Mouse (Mus musculus) MEL (cell line): ENCODE data around the gene Wdr18. TPM values are rescaled to one million over a fixed set of nuclear protein-coding genes. Genes with fewer than 3 reads are reported as not detected.
A peak's percentile ranks its signal among the peaks of the same experiment; 100 is the strongest.

Experiments used
- DNase-seq: peaks from one replicate; pipeline ENCODE4 v3.0.0; 2011; ENCODE audit warnings: low read depth, low spot score
- H3K27ac ChIP-seq: 2 replicates; pipeline ENCODE4 v1.5.1; 2012; ENCODE audit warnings: low read depth, mild to moderate bottlenecking, control low read depth, low read length, moderate library complexity; ENCODE audit not compliant: control insufficient read depth
- H3K27me3 ChIP-seq, 2 experiments: fragments of 150-350 bp in 1 of 2; sonication (generic) in 1 of 2; 2 replicates each; pipeline ENCODE4 v1.6.1; 2012; ENCODE audit warnings: low read length in 2 of 2, mild to moderate bottlenecking in 2 of 2, improper control_type of control experiment in 1 of 2, moderate library complexity in 1 of 2; ENCODE audit not compliant: insufficient read depth in 2 of 2, control insufficient read depth in 1 of 2
- H3K36me3 ChIP-seq, 2 experiments: 2 replicates each; pipeline ENCODE4 v1.6.1; 2012 to 2014; ENCODE audit warnings: low read length in 2 of 2, improper control_type of control experiment in 1 of 2, inconsistent platforms in 1 of 2, mild to moderate bottlenecking in 1 of 2; ENCODE audit not compliant: insufficient read depth in 2 of 2, control insufficient read depth in 1 of 2
- H3K4me1 ChIP-seq, 2 experiments: fragments of 150-350 bp in 1 of 2; sonication (generic) in 1 of 2; 2 replicates each; pipeline ENCODE4 v1.6.1; 2012; ENCODE audit warnings: low read length in 2 of 2, improper control_type of control experiment in 1 of 2, mild to moderate bottlenecking in 1 of 2; ENCODE audit not compliant: insufficient read depth in 2 of 2, control insufficient read depth in 1 of 2
- H3K4me3 ChIP-seq, 2 experiments: fragments of 150-350 bp in 1 of 2; sonication (generic) in 1 of 2; 2 replicates each; pipeline ENCODE4 v1.5.1; 2012; ENCODE audit warnings: low read depth in 2 of 2, low read length in 2 of 2, mild to moderate bottlenecking in 2 of 2, moderate library complexity in 2 of 2, control low read depth in 1 of 2, improper control_type of control experiment in 1 of 2; ENCODE audit not compliant: control insufficient read depth in 1 of 2, insufficient read depth in 1 of 2
- H3K79me2 ChIP-seq: 2 replicates; pipeline ENCODE4 v1.6.1; 2012; ENCODE audit warnings: mild to moderate bottlenecking, low read length, moderate library complexity; ENCODE audit not compliant: control insufficient read depth, poor library complexity, insufficient read depth
- H3K9ac ChIP-seq: 2 replicates; pipeline ENCODE4 v1.6.1; 2012; ENCODE audit warnings: low read depth, mild to moderate bottlenecking, control low read depth, low read length, moderate library complexity; ENCODE audit not compliant: control insufficient read depth, poor library complexity, severe bottlenecking
- H3K9me3 ChIP-seq: fragments of 150-350 bp; sonication (generic); replicated peaks from 2 replicates; pipeline ENCODE4 v1.6.1; 2012; ENCODE audit warnings: mild to moderate bottlenecking, low read length, improper control_type of control experiment, moderate library complexity; ENCODE audit not compliant: insufficient read depth
- BHLHE40 ChIP-seq: IDR thresholded peaks from 2 replicates; pipeline ENCODE4 v1.6.1; 2012; ENCODE audit warnings: low read depth, mild to moderate bottlenecking, inconsistent platforms, low read length, improper control_type of control experiment, borderline replicate concordance
- CHD1 ChIP-seq: IDR thresholded peaks from 2 replicates; pipeline ENCODE4 v1.6.1; 2012; ENCODE audit warnings: low read depth, mild to moderate bottlenecking, inconsistent platforms, low read length, improper control_type of control experiment
- CHD2 ChIP-seq: IDR thresholded peaks from 2 replicates; pipeline ENCODE4 v1.6.1; 2011; ENCODE audit warnings: low read length, improper control_type of control experiment
- CTCF ChIP-seq, 3 experiments: IDR thresholded peaks in 2 of 3; conservative IDR thresholded peaks in 1 of 3; 2 replicates each; pipeline ENCODE4 v1.5.1; 2011 to 2012; ENCODE audit warnings: low read length in 3 of 3, low read depth in 2 of 3, mild to moderate bottlenecking in 2 of 3, improper control_type of control experiment in 1 of 3, inconsistent platforms in 1 of 3, mixed read lengths in 1 of 3, moderate library complexity in 1 of 3; ENCODE audit not compliant: control insufficient read depth in 1 of 3, insufficient read depth in 1 of 3, poor library complexity in 1 of 3, severe bottlenecking in 1 of 3
- E2F4 ChIP-seq: IDR thresholded peaks from 2 replicates; pipeline ENCODE4 v1.6.1; 2011; ENCODE audit warnings: low read depth, low read length, improper control_type of control experiment, borderline replicate concordance
- ELF1 ChIP-seq: IDR thresholded peaks from 2 replicates; pipeline ENCODE4 v1.6.1; 2014; ENCODE audit warnings: low read depth, mild to moderate bottlenecking, inconsistent platforms, low read length, improper control_type of control experiment, moderate library complexity
- EP300 ChIP-seq, 2 experiments: IDR thresholded peaks; 2 replicates each; pipeline ENCODE4 v1.6.1; 2011; ENCODE audit warnings: improper control_type of control experiment in 2 of 2, low read length in 2 of 2, low read depth in 1 of 2, mild to moderate bottlenecking in 1 of 2
- ETS1 ChIP-seq: IDR thresholded peaks from 2 replicates; pipeline ENCODE4 v1.6.1; 2012; ENCODE audit warnings: low read depth, mild to moderate bottlenecking, inconsistent platforms, low read length, improper control_type of control experiment, moderate library complexity
- GATA1 ChIP-seq: IDR thresholded peaks from 2 replicates; pipeline ENCODE4 v1.6.1; 2011; ENCODE audit warnings: low read depth, low read length, improper control_type of control experiment
- HCFC1 ChIP-seq: IDR thresholded peaks from 2 replicates; pipeline ENCODE4 v1.6.1; 2012; ENCODE audit warnings: low read depth, mild to moderate bottlenecking, inconsistent platforms, low read length, improper control_type of control experiment, moderate library complexity
- JUND ChIP-seq: IDR thresholded peaks from 2 replicates; pipeline ENCODE4 v1.6.1; 2011; ENCODE audit warnings: low read depth, mild to moderate bottlenecking, improper control_type of control experiment, low read length
- KAT2A ChIP-seq: conservative IDR thresholded peaks from 2 replicates; pipeline ENCODE4 v1.6.1; 2012; ENCODE audit warnings: low read depth, low read length, improper control_type of control experiment, inconsistent platforms
- MAFK ChIP-seq: IDR thresholded peaks from 2 replicates; pipeline ENCODE4 v1.6.1; 2011; ENCODE audit warnings: low read depth, mild to moderate bottlenecking, low read length, improper control_type of control experiment, borderline replicate concordance
- MAX ChIP-seq: IDR thresholded peaks from 2 replicates; pipeline ENCODE4 v1.6.1; 2011; ENCODE audit warnings: low read length, improper control_type of control experiment
- MAZ ChIP-seq: IDR thresholded peaks from 2 replicates; pipeline ENCODE4 v1.6.1; 2012; ENCODE audit warnings: low read depth, mild to moderate bottlenecking, inconsistent platforms, low read length, improper control_type of control experiment
- MXI1 ChIP-seq: IDR thresholded peaks from 2 replicates; pipeline ENCODE4 v1.6.1; 2011; ENCODE audit warnings: mild to moderate bottlenecking, low read depth, low read length, improper control_type of control experiment
- MYC ChIP-seq: IDR thresholded peaks from 2 replicates; pipeline ENCODE4 v1.6.1; 2011; ENCODE audit warnings: low read depth, mild to moderate bottlenecking, low read length, improper control_type of control experiment, moderate library complexity
- NELFE ChIP-seq: IDR thresholded peaks from 2 replicates; pipeline ENCODE4 v1.6.1; 2011; ENCODE audit warnings: low read depth, low read length, improper control_type of control experiment
- NRF1 ChIP-seq: IDR thresholded peaks from 2 replicates; pipeline ENCODE4 v1.6.1; 2014; ENCODE audit warnings: low read depth, mild to moderate bottlenecking, inconsistent platforms, low read length, improper control_type of control experiment, moderate library complexity; ENCODE audit not compliant: poor library complexity, insufficient read depth, severe bottlenecking
- POLR2AphosphoS2 ChIP-seq: IDR thresholded peaks from 2 replicates; pipeline ENCODE4 v1.6.1; 2011; ENCODE audit warnings: low read length, improper control_type of control experiment
- RAD21 ChIP-seq: IDR thresholded peaks from 2 replicates; pipeline ENCODE4 v1.6.1; 2011; ENCODE audit warnings: mild to moderate bottlenecking, low read depth, low read length, improper control_type of control experiment
- RCOR1 ChIP-seq: IDR thresholded peaks from 2 replicates; pipeline ENCODE4 v1.6.1; 2012; ENCODE audit warnings: low read depth, mild to moderate bottlenecking, inconsistent platforms, low read length, improper control_type of control experiment
- SIN3A ChIP-seq: IDR thresholded peaks from 2 replicates; pipeline ENCODE4 v1.6.1; 2012; ENCODE audit warnings: low read length, improper control_type of control experiment, inconsistent platforms
- SMC3 ChIP-seq: IDR thresholded peaks from 2 replicates; pipeline ENCODE4 v1.6.1; 2011; ENCODE audit warnings: low read depth, low read length, improper control_type of control experiment
- TAL1 ChIP-seq: IDR thresholded peaks from 2 replicates; pipeline ENCODE4 v1.6.1; 2012; ENCODE audit warnings: mild to moderate bottlenecking, inconsistent platforms, low read length, moderate library complexity, mixed read lengths
- TBP ChIP-seq: IDR thresholded peaks from 2 replicates; pipeline ENCODE4 v1.8.0; 2011; ENCODE audit warnings: low read depth, low read length, improper control_type of control experiment
- TCF12 ChIP-seq: IDR thresholded peaks from 2 replicates; pipeline ENCODE4 v1.6.1; 2014; ENCODE audit warnings: low read depth, mild to moderate bottlenecking, inconsistent platforms, low read length, improper control_type of control experiment, moderate library complexity
- UBTF ChIP-seq: IDR thresholded peaks from 2 replicates; pipeline ENCODE4 v1.6.1; 2012; ENCODE audit warnings: low read depth, mild to moderate bottlenecking, inconsistent platforms, low read length, improper control_type of control experiment, moderate library complexity, borderline replicate concordance; ENCODE audit not compliant: insufficient read depth
- USF1 ChIP-seq: IDR thresholded peaks from 2 replicates; pipeline ENCODE4 v1.6.1; 2014; ENCODE audit warnings: low read depth, mild to moderate bottlenecking, inconsistent platforms, low read length, improper control_type of control experiment, moderate library complexity
- ZC3H11A ChIP-seq: IDR thresholded peaks from 2 replicates; pipeline ENCODE4 v1.6.1; 2012; ENCODE audit warnings: low read depth, mild to moderate bottlenecking, inconsistent platforms, low read length, improper control_type of control experiment
- ZNF384 ChIP-seq: IDR thresholded peaks from 2 replicates; pipeline ENCODE4 v1.6.1; 2012; ENCODE audit warnings: low read depth, mild to moderate bottlenecking, inconsistent platforms, low read length, improper control_type of control experiment
- polyA plus RNA-seq, 2 experiments: library from polyadenylated mRNA; stranded (reverse) in 1 of 2; unstranded in 1 of 2; fragments of >175 nt in 1 of 2; fragments of >200 nt in 1 of 2; gene quantifications; 2 replicates each; pipeline versions ENCODE4 v1.2.1 to v1.2.4; 2012; ENCODE audit warnings: low replicate concordance in 2 of 2, low read depth in 1 of 2; ENCODE audit not compliant: insufficient read length in 2 of 2, insufficient read depth in 1 of 2, missing spikeins in 1 of 2
- total RNA-seq: library from RNA; depleted of rRNA; stranded (reverse); fragments of 300-350 nt; gene quantifications from 2 replicates; pipeline ENCODE4 v1.2.3, GENCODE M21; 2012

Wdr18 gene
- total and polyA plus RNA-seq, 3 experiments: 89.5 to 107 TPM; not detected in 1

GRCm38 (mm10) chr10:79986232-79986878, 26.4 kb downstream of the Wdr18 start:
- peak overlapping the region; percentile 88 for H3K27ac ChIP-seq
- H3K9ac ChIP-seq: peak overlapping the region; percentile 79
- DNase-seq: peak; percentile 63
- H3K79me2 ChIP-seq: peaks cover 21% of the 10 kb centered on the region
- no peaks in the 10 kb centered on the region for H3K9me3 ChIP-seq
- H3K4me1 ChIP-seq: peaks cover 0 to 16% of the 10 kb centered on the region in 2 experiments; a peak in 2 of 4 replicates
- H3K27me3 ChIP-seq: no peaks in the 10 kb centered on the region
- TF ChIP-seq MXI1 (peak; percentile 41; the same call in 1 of the 2 replicates), CHD1 (peak; percentile 42), JUND (no peak)
- H3K4me3 ChIP-seq: peak overlapping the region; percentile 55 to 62
- H3K36me3 ChIP-seq: peaks cover 0 to 5% of the 10 kb centered on the region in 2 experiments; a peak in 2 of 4 replicates

- H3K36me3 ChIP-seq: peaks cover 0 to 5% of the 10 kb centered on the region in 2 experiments; a peak in 2 of 4 replicates
- peaks cover 0 to 16% of the 10 kb centered on the region in 2 experiments; a peak in 2 of 4 replicates for H3K4me1 ChIP-seq
- H3K9me3 ChIP-seq: no peaks in the 10 kb centered on the region
- peak overlapping the region; percentile 88 for H3K27ac ChIP-seq
- peaks cover 17% of the 10 kb centered on the region for H3K79me2 ChIP-seq
- peak; percentile 94 for DNase-seq
- H3K9ac ChIP-seq: peak overlapping the region; percentile 79
- no peaks in the 10 kb centered on the region for H3K27me3 ChIP-seq
- TF ChIP-seq TAL1 (no peak), NELFE (no peak), MAZ (0 out of 2 replicates have a peak, but pooled peaks have one; percentile 53), SIN3A (peak; percentile 92), UBTF (no peak), NRF1 (peak; percentile 61), RAD21 (peak; percentile 74), HCFC1 (peak; percentile 68; the same call in 1 of the 2 replicates), CTCF (IDR thresholded peaks at IDR 0.05 in 2 of 3, conservative IDR thresholded peaks at IDR 0.05 in 1 of 3; ENCODE audit: control insufficient read depth in 1 of 3, insufficient read depth in 1 of 3, low read depth in 2 of 3, low read length in 3 of 3, poor library complexity in 1 of 3, severe bottlenecking in 1 of 3) (peak; percentile 88 to 96 (median 91)), ZNF384 (peak; percentile 99), EP300 (IDR thresholded peaks at IDR 0.05; ENCODE audit: low read depth in 1 of 2, low read length in 2 of 2) (0 out of 4 replicates have a peak, but pooled peaks of 1 of the 2 experiments have one; percentile 5), CHD2 (no peak), MXI1 (peak; percentile 77), TBP (no peak), SMC3 (peak; percentile 89), USF1 (no peak), KAT2A (no peak), GATA1 (no peak), MAX (peak; percentile 71), TCF12 (peak; percentile 18; the same call in 1 of the 2 replicates), ETS1 (peak; percentile 42; the same call in 1 of the 2 replicates), MAFK (no peak), ELF1 (no peak; the same call in 1 of the 2 replicates), RCOR1 (peak; percentile 35; the same call in 1 of the 2 replicates), BHLHE40 (no peak), MYC (peak; percentile 59; the same call in 1 of the 2 replicates), E2F4 (no peak), POLR2AphosphoS2 (no peak), ZC3H11A (peak; percentile 69)
- H3K4me3 ChIP-seq: peak overlapping the region; percentile 55 to 62
These were observed 27.0 kb downstream of the Wdr18 start for GRCm38 (mm10) chr10:79986963-79987362.
